Comparison of ENCODE assay signal across 26 mouse cellular contexts in genomic region chr4:85764015-85764450, GRCm38 (mm10).
DNase-seq lines count a peak whose midpoint lies in the region; ATAC-seq and TF ChIP-seq lines count a peak whose summit lies in the region.
"Had no signal": no experiment of that assay in that cellular context is flagged by ENCODE, and none has a peak within 500 bp of the region (broad histone marks: within the 10 kb centered on the region; RNA-seq: fewer than 3 reads in every experiment).

No protein-coding gene starts in this region.

- WGBS in kidney, adult 2 months = 88% methylated on average over 14 of the region's 14 CpGs
- WGBS in lung, embryonic 14.5 days = 36% methylated on average over 14 of the region's 14 CpGs
- 71% methylated on average over 14 of the region's 14 CpGs for WGBS in forebrain, embryonic 16.5 days

- no peak overlapping the region for H3K9ac ChIP-seq in lung, embryonic 14.5 days
- H3K9ac ChIP-seq in forebrain, embryonic 16.5 days (replicated peaks; ENCODE audit: low read depth, low read length) = no peak overlapping the region
- H3K9ac ChIP-seq: embryonic facial prominence, embryonic 13.5 days; forebrain, postnatal 0 days; hindbrain, embryonic 14.5 days; liver, embryonic 12.5 days; liver, postnatal 0 days; midbrain, embryonic 12.5 days; stomach, embryonic 15.5 days had no signal

- TF ChIP-seq POLR2A in kidney, adult 2 months (IDR thresholded peaks at IDR 0.05; ENCODE audit: low read depth, low read length) = no peak

- H3K27ac ChIP-seq in kidney, adult 2 months (ENCODE audit: insufficient read depth, low read depth, low read length) = no peak overlapping the region
- no peak overlapping the region for H3K27ac ChIP-seq in lung, embryonic 14.5 days (ENCODE audit: low read depth)
- H3K27ac ChIP-seq in forebrain, embryonic 16.5 days (ENCODE audit: low read length) = no peak overlapping the region
- H3K27ac ChIP-seq: hindbrain, embryonic 14.5 days; left cerebral cortex, adult 2 months; liver, embryonic 12.5 days; midbrain, embryonic 12.5 days; stomach, embryonic 15.5 days had no signal

- H3K9me3 ChIP-seq in lung, embryonic 14.5 days (ENCODE audit: low read depth, low read length) = no peaks in the 10 kb centered on the region
- H3K9me3 ChIP-seq in forebrain, embryonic 16.5 days (ENCODE audit: control insufficient read depth, low read length) = no peaks in the 10 kb centered on the region
- H3K9me3 ChIP-seq: embryonic facial prominence, embryonic 13.5 days; liver, embryonic 12.5 days; midbrain, embryonic 12.5 days; stomach, embryonic 15.5 days had no signal

- TF ChIP-seq CTCF in kidney, adult 2 months (conservative IDR thresholded peaks at IDR 0.05; ENCODE audit: insufficient read depth, insufficient read length, low read depth, low read length) = no peak
- no peak for TF ChIP-seq CTCF in lung, embryonic 14.5 days (IDR thresholded peaks at IDR 0.05; ENCODE audit: low read depth)

- ATAC-seq in frontal cortex, adult (ENCODE audit: low TSS enrichment) = peak; percentile 58
- ATAC-seq in lung, embryonic 14.5 days (ENCODE audit: insufficient read depth) = peak; percentile 58; the same call in 1 of the 2 replicates
- ATAC-seq in forebrain, embryonic 16.5 days = no peak
- ATAC-seq: CD4-positive, CD25-positive, alpha-beta regulatory T cell, adult 4 months; intestine, postnatal 0 days; liver, embryonic 12.5 days; liver, postnatal 0 days had no signal

- no peaks in the 10 kb centered on the region; the same call in 1 of the 2 replicates for H3K4me1 ChIP-seq in kidney, adult 2 months (ENCODE audit: control insufficient read depth, insufficient read depth, low read length)
- peaks cover 8% of the 10 kb centered on the region for H3K4me1 ChIP-seq in lung, embryonic 14.5 days (ENCODE audit: insufficient read depth)
- peaks cover 20% of the 10 kb centered on the region for H3K4me1 ChIP-seq in forebrain, embryonic 16.5 days (replicated peaks; ENCODE audit: control insufficient read depth, insufficient read depth, low read length)
- H3K4me1 ChIP-seq: liver, embryonic 12.5 days; stomach, embryonic 15.5 days had no signal

- H3K4me3 ChIP-seq in kidney, adult 2 months (ENCODE audit: insufficient read depth, low read depth, low read length) = no peak overlapping the region
- no peak overlapping the region for H3K4me3 ChIP-seq in lung, embryonic 14.5 days (ENCODE audit: low read depth, low read length)
- H3K4me3 ChIP-seq in forebrain, embryonic 16.5 days (replicated peaks; ENCODE audit: low read length) = no peak overlapping the region
- H3K4me3 ChIP-seq: embryonic facial prominence, embryonic 13.5 days; erythroblast, embryonic 14.5 days; left cerebral cortex, adult 2 months; liver, embryonic 12.5 days; midbrain, embryonic 12.5 days; stomach, embryonic 15.5 days had no signal

- no peaks in the 10 kb centered on the region for H3K36me3 ChIP-seq in kidney, adult 2 months (ENCODE audit: control insufficient read depth, insufficient read depth, low read length)
- no peaks in the 10 kb centered on the region for H3K36me3 ChIP-seq in lung, embryonic 14.5 days (ENCODE audit: insufficient read depth)
- no peaks in the 10 kb centered on the region for H3K36me3 ChIP-seq in forebrain, embryonic 16.5 days (ENCODE audit: control insufficient read depth, insufficient read depth)
- H3K36me3 ChIP-seq: embryonic facial prominence, embryonic 13.5 days; liver, embryonic 12.5 days; midbrain, embryonic 12.5 days; stomach, embryonic 15.5 days had no signal

- H3K27me3 ChIP-seq in kidney, adult 2 months (replicated peaks; ENCODE audit: control insufficient read depth, insufficient read depth, low read length) = no peaks in the 10 kb centered on the region; the same call in 1 of the 2 replicates
- no peaks in the 10 kb centered on the region for H3K27me3 ChIP-seq in lung, embryonic 14.5 days (ENCODE audit: insufficient read depth, low read length)
- no peaks in the 10 kb centered on the region for H3K27me3 ChIP-seq in forebrain, embryonic 16.5 days (replicated peaks; ENCODE audit: control insufficient read depth, insufficient read depth, low read length)
- H3K27me3 ChIP-seq: liver, embryonic 12.5 days; stomach, embryonic 15.5 days had no signal

- DNase-seq in frontal cortex, postnatal 25 days (ENCODE audit: low spot score in 2 of 2) = no peak
- peak; percentile 4 for DNase-seq in kidney, adult 2 months
- no peak for DNase-seq in kidney, postnatal 25 days
- peak; percentile 51 for DNase-seq in lung, embryonic 14.5 days
- no peak for DNase-seq in lung, postnatal 10 days
- DNase-seq in brain, adult 2 months (ENCODE audit: low read depth, low spot score) = peak; percentile 7
- DNase-seq: adrenal gland, postnatal 14 days; cerebellum, adult 18-20 months; embryo, embryonic 11 days; forebrain, postnatal 0 days; gastrocnemius, postnatal 14 days; heart, postnatal 36 days; liver, postnatal 0 days; right cerebral cortex, postnatal 25 days had no signal

- H3K4me2 ChIP-seq in lung, embryonic 14.5 days = no peak overlapping the region
- no peak overlapping the region for H3K4me2 ChIP-seq in forebrain, embryonic 16.5 days (ENCODE audit: low read length)
- H3K4me2 ChIP-seq: embryonic facial prominence, embryonic 13.5 days; heart, embryonic 11.5 days; hindbrain, embryonic 14.5 days; liver, embryonic 12.5 days; midbrain, embryonic 12.5 days; stomach, embryonic 15.5 days had no signal

Comparison
In these comparisons a context has a peak if more than half of its experiments do, and no peak if none do; other contexts are left out.
1. DNase-seq: peak in kidney, adult 2 months (single experiment), lung, embryonic 14.5 days (single experiment) and brain, adult 2 months (single experiment); none in frontal cortex, postnatal 25 days (0 of 2), kidney, postnatal 25 days (0 of 2) and lung, postnatal 10 days (single experiment).